Mouse (Mus musculus) kidney, postnatal 10 days (tissue): ENCODE results near the gene Plekhg1.

Experiments
- DNase-seq: peaks from one replicate; pipeline ENCODE4 v3.0.0; 2021; ENCODE audit warnings: mixed read lengths

Plekhg1 gene

DNA sequence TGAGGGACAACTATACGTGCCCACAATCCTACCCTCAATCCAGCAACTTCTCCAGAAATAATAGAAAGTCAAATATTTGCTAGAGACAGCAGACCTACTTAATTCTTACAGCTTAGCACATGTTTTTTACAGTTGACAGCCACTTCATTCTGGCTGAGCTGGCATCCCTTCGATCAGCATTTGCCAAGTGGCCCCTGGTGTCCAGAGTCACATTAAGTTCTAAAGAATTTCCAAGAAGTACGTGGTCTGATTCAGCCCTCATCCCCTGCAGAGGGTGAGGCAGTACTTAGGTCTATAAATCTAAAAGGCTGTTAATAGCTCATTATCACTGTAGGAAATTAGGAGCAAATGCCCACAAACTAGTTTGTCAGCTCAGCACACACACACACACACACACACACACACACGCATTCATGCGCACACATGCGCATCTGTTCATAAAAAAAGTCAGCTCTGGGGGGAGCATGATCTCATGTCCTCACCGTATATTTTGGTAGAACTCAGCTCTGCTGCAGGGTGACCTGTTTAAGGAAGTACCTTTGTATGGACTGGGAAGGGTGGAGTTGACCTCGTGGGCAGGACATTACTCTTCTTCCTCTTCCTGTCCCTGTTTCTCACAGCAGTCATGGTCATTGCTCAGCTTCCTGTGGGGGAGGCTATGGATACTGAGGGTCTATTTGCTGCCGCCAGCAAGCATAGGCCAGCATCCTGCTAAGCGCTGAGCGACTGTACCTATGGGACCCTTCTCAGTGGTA is 91.6 kb downstream of the Plekhg1 start:
- peak; percentile 47 for DNase-seq

DNA sequence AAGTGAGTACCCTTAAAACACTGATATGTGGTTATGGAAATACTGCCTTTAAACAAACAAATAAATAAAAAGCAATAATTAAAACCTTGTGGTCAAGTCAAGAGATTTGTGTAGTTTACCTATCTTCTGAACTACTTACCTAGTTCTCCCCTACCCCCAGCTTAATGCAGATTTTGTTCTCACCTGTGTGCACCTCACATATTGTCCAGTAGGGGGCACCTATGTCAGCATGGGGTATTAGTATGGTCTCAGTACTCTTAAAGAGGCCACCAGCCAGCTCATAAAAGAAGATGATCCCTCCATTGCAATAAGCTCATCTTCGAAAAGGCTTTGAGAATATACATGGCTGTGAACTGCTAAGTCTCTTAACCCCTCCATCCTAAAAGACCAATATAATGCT is 93.9 kb downstream of the Plekhg1 start:
- DNase-seq: no peak

DNA sequence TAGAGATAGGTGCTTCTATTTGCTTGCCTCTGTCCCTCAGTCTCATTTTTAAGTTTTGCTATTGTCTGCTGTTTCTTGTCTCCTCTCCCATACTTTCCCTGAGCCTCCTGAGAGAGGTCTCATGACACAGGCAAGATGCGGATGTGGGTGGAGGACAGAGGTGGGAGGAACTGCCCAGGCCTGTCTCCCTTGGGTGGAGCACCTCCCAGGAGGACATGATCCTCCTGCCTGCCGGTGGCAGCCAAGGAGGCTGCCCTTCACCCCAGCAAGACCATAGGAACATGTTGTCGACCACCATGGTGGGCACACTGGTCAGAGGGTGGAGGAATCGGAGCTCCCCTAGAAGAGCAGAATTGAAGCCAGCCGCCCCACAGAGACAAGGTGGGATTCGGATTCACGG is 94.5 kb downstream of the Plekhg1 start:
- DNase-seq: no peak

DNA sequence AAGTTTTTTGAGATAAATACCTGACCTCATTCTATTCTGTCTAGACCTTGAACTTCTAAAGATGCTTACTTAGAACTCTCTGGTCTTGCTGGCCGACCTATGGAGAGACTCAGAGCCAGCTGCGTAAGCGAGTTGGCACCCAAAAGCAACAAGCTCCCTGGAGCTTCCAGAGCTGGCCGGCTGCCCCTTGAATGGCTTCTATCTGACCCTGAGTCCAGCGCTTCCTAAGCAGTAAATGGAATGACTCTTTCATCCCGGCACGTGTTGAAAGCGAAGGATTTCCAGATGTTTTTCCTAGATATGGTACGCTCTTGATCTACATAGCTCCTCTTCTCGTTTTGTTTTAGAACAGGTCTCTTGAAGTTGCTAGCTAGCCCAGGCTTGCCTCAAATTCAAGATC is 95.5 kb downstream of the Plekhg1 start:
- DNase-seq: peak; percentile 60

DNA sequence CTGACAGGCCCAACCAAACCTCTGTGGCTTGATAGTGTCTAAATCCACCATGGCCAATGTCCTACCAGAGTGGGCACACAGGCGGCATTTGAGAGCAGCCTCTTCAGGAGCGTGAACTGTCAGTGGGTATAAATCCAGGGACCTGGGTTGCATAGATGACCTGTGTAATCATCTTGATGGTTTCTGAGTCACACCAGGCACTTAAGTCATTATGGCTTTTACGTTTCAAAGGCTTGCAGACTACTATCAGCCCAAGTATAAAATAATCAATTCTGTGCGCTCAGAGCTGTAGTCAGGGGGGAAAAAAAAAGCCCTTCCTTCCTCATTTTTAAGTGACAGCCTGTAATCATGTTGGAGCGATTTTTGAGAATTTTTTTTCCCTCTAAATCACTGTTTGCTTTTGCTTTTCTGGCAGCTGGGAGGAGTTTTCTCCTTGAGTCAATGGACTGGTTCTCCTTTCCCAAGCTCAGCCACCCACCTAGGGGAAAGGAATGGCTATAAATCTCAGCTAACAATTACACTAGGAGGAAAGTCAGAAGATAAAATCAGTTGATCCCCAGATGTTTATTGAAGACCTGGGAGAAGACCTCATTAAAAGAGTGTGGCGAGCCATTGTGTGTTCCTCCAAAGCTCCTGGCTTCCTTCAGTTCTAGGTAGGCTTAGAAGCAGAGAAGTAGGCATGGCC is 99.7 kb downstream of the Plekhg1 start:
- DNase-seq: no peak

DNA sequence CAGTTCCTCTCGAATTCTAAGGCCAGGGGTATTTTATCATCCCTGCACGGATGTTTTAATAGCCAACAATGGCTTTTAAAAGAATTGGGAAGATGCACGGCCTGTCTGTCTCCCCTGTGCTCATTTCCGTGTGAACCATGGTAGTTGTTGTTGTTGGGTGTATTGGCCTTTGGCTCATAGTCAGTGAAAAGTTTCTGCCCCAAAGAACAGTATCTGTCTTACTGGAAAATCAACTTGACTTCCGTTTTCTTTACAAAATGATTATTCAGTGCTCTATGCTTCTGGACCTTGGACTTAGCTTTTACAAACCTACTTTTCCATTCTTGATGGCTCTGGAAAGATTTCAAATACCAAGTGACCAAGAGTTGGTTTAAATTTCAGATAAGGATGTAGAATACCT is 104.3 kb downstream of the Plekhg1 start:
- no peak for DNase-seq

DNA sequence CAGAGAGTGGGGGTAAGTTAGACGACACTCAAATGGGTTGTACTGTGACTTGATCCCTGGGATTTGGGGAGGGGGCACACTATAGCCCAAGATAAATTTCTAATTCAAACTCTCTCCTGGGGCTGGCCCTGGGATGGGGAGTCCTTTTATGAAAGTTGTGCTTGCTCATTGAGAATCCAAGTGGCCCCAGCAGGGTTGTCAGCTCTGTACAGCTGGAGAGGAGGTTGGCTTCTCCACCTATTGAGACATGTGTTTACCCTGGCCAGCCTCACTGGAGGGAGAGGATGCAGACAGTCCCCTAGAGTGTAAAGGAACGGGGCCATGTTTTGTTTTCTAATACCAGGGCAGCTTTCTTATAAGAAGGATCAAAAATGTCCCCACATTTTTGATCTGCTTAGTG is 106.9 kb downstream of the Plekhg1 start:
- no peak for DNase-seq

DNA sequence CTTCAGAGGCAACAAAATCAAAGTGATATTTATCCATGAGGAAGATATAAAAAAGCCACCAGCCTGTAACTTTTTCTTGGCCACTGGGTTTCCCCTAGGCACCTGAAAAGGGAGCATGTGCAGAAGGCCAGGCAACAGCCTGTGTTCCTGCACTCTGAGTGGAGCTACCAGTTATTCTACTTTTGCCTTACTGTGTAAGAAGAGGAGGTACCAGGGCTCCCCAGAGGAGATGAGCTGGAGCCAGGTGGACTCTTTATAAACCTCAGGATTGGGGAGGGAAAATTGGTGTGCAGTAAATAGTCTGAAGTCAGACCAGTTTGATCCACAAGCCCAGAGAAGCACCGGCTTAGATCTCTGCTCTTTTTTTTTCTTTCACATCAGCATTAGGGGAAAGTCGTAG is 111.3 kb downstream of the Plekhg1 start:
- no peak for DNase-seq

DNA sequence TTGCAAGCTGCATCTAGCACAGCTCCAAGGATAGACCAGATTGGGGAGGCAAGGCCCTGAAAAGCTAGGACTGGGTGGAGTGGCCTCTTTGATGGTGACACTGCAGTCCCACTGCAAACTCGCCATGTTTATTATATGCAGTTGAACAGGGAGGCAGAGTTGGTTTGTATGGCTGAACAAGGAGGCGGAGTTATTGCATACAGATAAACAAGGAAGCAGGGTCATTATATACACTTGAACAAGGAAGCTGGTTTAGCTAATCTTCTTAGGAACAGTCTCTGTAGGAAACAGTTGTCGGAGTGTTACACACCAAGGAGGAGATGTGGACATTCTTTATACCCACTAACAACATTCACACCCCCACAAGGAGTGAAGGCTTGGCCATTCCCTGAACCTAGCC is 112.6 kb downstream of the Plekhg1 start:
- DNase-seq: no peak

DNA sequence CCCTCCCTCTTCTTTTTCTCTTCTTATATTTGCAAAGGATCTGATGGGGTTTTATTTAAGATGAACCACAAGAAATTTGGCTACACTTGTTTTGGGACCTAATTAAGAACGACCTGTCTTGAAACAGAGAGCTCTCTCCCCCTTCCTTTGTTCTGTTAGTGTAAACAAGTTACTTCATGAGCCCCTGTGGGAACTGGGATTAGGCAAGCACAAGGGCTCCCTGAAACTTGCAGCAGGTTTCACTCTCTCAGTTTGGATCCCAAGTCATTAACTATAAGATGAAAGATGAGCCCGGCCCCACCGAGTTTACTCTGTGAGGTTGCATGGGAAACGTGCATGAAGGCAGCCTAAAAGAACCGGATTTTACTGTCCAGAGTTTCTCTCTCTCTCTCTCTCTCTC is 117.7 kb downstream of the Plekhg1 start:
- no peak for DNase-seq

DNA sequence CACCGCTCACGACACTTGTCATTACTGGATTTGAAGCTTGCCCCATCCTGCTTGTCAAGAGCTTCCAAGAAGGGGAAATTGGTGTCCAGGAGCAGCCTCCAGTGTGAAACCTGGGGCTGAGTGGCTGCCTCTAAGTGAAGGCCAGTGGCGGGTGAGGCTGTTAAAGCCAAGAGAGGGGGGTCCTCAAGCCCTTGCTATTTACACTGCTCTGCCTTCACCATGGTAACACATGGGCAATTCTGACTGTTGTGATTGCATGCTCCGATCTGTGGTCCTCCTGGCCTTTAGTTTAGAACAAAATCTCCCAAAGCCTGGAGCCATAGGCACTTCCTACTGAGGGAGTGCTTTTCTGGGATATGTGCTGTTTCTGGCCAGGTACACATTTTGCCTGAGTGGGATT is 118.3 kb downstream of the Plekhg1 start:
- DNase-seq: no peak

DNA sequence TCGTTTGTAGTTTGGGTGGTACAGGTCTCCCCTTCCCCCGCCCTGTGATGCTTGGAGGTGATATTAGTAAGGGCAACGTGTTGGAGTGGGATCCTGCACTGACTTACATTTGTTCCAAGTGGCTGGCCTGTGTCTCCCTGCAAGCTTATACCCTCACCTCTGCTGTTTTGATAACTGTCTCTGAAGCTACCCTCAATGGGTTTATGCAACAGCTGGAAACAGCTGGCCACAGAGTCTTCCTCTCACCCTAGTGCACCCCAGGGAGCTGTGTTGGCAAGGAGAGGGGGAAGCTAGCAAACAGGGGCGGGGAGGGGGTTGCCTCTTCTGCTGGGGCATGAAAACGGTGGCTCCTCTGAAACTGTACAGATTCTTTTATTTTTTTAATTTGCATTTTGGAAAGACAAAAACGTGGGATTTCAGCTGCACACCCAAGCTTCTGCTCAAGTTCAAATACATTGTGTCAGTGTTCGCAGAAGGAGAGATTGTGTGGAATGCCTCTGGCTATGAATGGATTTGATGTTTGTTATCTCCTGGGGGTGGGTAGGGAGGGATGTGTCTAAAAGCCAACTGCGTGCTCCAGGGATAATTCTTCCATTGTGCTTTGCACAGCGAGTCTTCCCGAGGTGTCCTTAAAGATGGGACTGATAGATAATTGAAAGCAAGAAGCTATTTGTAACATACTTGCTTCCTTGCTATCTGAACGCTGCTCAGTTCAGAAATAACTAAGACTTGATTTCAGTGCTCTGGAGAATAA is 119.0 kb downstream of the Plekhg1 start:
- peak; percentile 66 for DNase-seq

DNA sequence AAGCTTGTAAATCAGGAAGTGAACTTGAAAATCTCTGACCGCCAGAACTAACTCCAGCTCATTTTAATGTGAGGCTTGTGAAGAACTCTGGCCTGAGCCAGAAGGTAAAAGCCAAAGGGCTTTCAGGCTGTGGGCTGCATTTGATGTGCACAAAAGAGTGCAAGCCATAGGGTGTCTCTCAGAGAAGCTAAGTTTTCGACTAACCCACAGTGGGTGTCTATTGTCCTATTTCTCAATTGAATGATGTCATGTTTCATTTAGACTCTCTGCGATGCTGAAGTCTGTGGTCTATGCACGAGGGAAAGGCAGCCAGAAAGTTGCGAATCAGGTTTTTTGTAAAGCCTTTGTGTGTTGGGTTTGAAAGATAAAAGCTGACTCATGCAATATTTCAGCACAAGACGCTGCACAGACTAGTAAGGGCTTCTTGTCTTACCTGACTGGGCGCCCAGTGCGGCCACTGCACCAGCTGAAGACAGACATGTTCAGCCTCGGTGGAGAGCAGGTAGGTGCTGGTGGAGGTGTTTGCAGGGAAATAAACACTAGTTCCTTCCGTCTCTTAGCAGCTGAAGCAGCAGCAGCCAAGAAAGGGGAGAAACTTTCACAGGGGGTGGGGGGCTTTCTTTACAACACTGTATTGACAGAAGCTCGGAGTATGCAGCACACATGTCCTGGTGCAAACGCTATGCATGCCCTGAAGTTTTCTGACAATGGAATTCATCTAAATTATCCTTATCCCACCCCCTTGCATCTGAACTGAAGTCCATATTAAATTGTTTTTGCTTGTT is 123.4 kb downstream of the Plekhg1 start:
- no peak for DNase-seq

DNA sequence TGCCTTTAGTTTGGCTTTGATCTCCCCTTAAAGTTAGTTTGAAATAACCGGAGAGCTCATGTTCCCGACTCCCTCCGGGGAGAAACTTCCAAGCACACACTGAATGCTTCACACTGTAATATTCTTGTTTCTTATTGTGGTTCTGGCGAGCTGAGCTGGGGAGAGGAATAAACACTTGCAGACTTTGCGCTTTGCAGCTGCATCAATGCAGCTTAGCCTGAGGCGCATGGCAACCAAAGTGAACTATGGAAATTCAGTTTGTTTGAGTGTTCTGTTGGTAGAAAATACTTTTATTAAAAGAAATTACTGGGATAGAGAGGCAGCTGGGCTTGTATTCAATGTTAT is 124.0 kb downstream of the Plekhg1 start:
- no peak for DNase-seq

DNA sequence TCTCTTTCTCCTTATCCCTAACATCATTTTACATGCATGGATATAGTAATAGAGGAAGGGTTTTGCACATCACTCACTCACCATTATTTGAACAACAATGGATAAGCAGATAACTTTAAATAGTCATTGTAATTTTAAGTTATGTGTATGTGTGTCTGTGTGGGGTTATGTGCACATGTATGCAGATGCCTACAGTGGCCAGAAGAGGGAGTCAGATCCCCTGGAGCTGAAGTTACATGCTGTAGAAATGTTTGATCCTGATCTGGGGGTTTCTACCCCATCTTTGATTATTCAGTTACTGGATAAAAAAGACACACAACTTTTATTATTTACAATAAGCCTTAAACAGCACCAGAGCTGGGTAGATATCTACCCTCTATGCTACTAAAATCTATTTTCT is 127.1 kb downstream of the Plekhg1 start:
- no peak for DNase-seq

DNA sequence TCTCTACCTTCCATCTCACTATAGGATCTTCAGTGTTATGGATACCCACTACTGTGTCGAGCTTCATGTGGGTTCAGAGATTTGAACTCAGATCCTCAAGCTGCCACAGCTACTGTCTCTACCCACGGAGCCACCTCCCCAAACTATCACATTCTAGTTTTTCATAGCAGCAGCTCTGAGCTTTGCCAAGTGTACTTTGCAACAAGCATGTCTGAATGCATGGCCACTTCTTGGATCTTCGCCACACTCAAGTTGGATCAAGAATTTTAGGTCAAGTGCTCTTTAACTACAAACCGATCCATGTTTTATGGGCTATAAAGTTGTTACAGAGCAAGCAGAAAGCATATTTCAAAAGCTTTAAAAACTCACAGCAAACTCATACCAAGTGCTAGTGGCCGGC is 130.7 kb downstream of the Plekhg1 start:
- peak; percentile 63 for DNase-seq

DNA sequence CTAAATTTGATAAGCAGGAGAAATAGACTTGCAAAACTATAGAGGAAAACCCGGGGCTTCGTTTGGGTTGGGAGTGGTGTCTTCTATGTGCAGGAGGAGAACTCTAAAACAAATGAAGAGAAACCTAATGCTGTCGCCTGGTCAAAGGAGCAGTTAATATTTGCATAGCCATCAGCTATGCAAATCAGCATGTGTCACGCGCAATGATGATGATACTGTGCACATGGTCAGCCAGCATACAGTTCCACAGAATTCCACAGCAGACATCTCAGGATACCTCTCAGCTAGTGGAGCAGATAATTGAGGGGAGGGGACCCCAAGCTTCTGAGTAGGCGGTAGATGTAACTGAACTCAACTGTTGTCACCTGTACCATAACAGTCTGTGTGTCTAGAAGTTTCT is 133.3 kb downstream of the Plekhg1 start:
- no peak for DNase-seq

DNA sequence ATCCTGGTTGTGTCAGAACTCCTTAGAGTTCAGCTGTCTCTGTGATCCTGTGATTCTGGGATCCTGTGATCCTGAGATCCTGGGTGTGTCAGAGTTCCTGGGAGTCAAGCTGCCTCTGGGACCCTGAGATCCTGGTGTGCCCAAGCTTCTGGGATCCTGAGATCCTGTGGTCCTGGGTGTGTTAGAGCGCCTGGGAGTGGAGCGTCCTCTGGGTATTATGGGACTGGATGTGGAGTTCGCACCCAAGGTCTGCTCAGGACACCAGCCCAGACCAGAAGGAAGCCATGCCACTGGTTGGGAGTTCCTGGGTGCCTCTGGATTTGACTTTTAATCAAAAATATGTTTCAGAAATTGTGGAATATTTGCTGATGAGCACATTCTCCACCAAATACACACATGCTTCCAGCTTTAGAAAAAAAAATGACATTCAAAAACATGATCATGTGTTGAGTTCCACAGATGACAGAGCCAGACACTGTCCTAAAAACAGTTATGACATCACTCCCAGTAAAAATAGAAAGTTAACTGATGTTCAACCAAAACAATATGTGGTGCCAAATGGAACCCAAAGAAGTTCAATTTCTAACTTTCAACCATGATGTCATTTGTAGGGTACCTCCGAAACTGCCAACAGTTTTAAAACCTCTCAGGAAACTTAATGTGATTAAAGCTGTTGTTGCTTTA is 137.8 kb downstream of the Plekhg1 start:
- DNase-seq: no peak

DNA sequence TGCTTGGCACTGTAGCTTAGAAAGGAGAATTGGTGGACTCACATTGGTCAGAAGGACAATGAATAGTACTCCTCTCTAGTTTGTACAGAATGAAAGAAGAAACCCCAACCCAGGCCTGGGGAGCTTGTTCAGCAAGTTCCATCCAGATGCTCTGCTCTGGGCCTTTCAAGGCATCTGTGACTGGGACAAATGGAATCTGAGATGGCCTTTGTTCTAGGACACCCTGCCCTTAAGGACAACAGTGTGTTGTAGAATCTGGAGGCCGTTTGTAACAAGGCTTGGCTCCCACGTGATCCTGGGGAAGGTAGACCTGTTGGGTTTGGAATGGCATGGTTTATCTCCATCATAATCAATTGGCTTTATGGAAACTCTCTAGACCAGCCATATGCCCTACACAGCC is 141.0 kb downstream of the Plekhg1 start:
- no peak for DNase-seq

DNA sequence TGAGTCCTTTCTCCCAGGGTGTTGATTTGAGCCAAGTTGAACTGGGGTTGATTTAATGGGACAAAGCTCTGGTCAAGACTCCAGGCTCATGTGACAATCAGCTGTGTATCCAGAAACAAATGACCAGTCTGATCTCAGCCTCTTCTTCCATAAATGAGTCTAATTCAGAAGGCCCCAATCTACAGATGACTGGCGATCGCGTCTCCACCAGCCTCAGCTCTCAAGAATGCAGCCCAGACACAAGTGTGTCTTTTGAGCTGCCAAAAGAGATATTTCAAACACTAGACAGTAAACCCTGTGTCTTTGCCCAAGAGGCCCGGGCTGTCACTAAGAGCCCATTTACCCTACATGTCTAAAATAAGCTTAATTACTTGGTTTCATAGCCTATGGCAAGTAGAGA is 148.3 kb downstream of the Plekhg1 start:
- no peak for DNase-seq

DNA sequence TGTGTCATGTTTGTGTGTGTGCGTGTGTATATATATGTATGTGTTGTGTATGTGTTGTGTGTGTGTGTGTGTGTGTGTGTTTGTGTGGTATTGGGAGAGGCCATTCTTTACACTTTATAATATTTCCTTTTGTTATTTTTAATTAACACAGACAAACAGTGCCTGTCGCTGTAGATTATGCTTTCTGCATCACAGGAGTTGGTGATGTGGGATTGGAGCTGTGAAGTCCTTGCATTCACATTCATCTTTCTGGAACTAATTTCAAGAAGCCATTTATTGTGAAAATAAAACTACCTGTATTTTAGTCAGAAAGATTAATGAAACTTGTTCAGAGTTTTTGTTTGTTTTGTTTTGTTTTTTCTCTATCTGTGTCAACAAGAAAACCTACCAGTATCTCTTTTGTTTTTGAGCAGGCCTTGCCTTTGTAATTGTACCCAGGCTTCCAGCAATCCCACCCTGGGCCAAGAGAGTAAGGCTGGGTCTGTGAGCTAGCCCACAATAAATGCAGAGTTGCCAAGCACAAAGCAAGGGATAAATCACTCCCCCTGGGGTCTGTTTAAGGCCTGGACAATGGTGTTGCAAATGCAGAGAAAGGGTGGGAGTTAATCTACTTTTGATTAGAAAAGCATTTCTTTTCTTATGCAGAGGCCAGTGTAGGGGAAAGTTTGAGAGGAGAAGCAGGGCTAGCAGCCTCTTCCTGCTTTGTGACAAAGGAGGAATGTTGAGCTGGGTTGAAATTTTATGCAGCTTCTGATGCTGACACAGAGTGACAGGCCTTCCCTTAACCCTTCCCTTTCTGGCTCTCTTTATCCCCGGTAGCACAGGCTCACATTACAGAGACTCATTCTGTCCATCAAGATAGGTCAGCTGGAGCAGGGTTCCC is 151.5 kb downstream of the Plekhg1 start:
- no peak for DNase-seq

DNA sequence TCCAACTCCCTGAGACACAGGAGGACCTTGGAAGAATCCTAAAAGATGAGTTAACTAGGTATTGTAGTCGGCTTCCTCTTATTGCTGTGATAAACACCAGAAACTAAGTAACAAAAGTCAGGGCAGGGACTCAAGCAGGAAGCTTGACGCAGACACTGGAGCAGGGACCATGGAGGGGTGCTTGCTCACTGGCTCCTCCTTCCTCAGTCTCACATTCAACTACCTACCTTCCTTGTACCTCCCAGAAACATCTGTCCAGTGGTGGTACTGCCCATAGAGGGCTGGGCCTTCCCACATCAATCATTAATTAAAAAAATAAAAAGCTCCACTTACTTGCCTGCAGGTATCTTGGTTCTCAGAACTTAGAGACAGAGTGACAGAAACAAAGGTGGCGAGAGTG is 152.2 kb downstream of the Plekhg1 start:
- no peak for DNase-seq
